Mouse (Mus musculus): ENCODE data around the gene Diaph2.
"Not testable (repeated sequence)": the region's sequence is repeated elsewhere in the genome, so short reads cannot be mapped to it uniquely, and the experiment has no call there.

The Diaph2 gene

DNA sequence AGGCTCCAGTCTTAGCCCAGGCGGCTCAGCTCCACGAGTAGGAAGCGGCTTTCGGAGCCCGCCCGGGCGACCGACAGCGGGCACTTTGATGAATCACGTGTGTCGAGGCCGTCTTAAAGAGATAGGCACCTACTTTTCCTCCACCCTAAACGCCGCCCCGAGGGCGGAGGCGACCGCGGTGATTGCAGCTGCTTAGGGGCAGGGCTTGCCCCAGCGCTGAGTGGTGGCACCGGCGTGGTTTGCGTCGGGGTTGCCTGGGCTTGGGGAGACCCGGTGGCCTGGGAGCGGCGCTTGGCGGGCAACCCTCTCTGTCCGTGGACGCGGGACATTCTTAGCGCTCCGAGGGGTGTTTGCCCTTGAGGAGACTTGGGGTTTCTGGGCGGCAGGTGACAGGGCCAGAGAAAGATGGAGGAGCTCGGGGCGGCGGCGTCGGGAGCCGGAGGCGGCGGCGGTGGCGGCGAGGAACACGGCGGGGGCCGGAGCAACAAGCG, at the start of gene Diaph2:
Gene Diaph2 (plus strand): TSS at position 172 of the 491 bp plus-strand sequence.
- DNase-seq = peak; percentile 68

DNA sequence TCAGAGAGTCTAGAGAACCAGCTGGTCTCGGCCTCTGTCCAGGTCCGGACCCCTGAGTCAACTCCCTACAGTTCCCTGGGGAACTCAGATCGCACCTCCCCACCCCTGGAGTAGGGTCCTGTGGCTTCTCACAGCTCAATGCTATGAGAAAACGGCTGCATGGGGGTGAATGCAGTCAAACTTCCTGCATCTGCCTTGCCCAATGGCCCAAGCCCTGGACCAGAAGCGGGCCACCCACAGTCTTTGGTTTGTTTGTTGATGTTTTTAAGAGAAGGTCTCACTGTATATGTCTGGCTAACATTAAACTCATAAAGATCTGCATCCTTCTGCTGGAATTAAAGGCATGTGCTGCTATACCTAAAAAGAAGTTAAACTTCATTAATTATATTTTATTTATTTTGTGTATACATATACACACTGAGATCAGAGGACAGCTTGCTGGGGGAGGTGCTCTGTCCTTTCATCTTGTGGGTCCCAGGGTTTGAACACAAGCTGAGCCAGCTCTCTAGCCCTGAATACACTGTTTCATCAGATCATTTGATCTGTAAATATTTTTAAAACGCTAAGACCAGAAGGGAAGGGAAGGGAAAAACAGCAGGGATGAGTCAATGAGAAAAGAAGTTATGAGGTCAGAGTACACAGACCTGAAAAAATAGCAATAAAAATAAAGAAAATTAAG, 47.8 kb upstream of the Diaph2 start:
- DNase-seq = no peak

DNA sequence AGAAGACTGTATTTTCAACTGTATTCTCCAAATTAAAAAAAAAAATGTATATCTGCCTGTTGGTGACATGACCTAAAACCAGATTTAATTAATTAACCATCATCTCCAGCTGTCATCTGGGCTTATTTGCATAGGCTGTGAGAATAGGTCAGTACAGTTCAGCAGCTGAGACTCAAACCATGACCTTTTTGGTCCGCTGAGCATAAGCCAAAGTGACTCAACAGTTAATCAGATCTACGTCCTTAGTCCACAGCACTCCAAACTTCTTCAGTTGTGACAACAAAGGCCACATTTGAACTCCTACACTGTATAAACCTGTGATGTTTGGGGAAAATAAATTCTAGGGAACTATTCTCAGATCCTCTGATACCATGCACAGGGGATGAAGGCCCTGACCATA, 39.9 kb upstream of the Diaph2 start:
- no peak for DNase-seq

DNA sequence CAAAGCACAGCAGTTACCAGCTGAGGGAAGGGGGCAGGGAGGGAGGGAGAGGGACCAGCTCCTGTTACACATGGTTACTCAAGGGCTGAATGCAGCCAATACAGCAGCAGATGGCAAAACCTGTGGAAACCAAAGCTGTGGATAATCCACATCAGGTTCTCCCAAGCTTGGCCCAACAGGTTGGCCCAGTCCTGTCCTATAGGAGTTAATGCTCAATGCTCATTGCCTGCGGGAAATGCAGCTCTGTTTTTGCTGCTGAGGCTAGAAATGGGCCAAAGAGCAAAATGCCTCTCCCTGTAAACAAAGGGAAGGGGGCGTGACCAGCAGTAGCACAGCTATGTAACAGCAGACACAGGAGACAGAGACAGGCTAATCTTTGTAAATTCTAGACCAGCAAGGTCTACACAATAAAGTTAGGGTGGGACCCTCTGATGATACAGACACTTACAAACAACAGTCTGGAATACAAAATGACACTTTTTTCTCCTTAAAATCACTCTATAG, 20.8 kb upstream of the Diaph2 start:
- DNase-seq = no peak

DNA sequence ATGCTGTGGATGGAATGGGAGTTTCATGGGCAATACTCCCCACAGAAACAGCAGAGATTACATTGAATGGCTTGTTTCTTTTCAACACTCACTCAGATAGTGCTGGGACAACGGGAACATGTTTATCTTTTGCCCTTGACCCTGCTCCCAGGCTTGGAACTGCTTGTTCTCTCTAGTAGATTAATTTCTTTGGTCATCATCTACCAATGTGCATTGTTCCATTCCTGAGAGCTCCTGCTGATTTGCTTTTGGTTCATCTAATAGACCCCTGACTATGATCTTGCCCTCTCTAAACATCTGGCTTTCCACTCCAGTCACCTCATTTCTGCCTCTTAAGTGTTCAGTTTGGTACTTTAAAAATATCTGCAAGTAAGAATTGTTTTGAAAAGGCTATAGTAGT, 13.0 kb upstream of the Diaph2 start:
- DNase-seq = no peak

DNA sequence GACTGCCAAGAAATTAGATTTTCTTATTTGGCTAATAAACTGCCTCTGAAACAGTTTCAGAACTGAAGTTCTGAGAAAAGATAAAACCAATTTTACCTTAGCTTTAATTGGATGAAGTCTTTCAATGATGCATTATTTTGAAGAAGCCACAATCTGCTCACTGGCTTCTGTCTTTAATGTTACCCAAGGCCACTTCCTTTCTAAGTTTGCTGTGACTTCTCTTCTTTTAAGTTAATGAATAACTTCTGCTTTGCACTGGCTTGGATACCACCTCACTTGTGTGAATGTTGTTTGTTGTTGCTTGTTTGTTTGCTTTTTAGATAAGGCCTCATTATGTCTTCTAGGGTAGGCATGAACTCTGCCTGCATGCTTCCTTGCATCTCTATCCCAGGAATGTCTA, 10.3 kb upstream of the Diaph2 start:
- no peak for DNase-seq

DNA sequence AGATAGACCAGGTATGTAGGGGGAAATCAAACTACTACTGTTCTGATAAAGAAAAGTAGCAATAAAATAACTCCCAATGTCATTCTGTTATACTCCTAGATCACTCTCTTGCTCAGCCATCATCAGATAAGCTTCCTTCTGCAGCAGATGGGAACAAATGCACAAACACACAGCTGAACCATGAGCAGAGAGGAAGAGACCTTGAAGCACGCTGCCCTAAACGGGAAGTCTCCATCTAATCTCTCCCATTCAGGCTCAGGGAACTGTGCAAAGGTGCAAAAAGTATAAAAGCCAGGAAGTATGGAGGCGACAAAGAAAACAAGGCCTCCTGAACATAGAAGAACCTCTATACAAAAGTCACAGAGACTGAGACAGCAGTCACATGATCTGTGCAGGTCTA, 6.6 kb upstream of the Diaph2 start:
- DNase-seq = no peak

DNA sequence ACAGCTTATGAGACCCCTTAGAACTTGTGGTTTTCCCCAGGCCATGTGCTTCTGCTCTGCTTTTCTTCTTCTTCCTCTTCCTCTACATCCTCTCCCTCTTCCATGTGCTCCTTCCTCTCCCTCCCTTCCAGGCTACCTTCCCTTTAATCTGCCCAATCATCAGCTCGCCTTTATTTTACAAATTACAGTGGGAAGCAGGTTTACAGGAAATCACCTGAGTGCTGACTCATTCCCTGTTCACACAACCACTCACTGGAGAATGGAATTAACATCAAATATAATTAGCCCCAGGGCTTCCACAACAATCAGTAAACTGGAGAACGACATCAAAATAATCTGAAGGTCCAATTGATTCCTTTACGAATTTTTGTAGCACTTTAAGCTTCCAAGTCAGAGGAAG, 3.6 kb upstream of the Diaph2 start:
- DNase-seq = no peak

DNA sequence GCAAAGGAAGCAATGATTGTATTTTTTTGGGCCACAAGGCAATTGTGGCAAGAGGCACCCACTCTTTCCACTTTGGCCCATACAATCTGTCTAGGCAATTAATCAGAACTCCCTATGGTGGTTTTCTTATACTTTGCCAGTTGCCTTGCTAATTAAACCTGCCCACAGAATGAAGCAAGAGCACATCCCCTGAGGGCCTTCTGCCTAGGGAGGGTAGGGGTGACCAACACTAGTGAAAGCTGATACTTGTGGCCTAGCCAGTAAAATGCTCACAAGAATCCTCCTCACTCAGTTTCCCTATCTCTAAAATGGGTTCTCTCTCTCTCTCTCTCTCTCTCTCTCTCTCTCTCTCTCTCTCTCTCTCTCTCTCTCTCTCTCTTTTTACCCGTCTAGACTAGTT, 440 bp upstream of the Diaph2 start:
- DNase-seq = no peak

DNA sequence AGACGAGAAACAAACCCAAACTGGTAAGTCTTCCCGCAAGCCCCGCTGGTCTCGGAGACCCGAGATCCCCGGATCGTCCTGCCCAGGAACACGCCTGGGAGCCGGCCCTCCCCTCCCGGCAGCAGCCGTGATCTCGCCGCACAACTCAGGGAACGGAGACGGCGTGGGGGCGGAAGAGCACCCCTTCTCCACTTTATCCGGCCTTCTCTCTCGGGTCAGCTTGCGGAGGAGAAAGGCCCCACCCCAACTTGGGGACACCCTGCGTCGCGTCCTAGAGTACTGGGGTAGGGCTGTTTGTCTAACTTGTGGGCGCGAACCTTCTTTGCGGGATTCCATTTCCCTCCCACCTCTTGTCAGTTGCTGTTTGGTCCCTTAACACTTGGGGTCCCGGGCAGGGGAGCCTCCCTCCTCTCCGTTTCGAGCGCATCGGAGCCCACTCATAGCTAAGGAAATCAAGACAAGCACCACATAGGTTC, 590 bp downstream of the Diaph2 start:
- DNase-seq = no peak

DNA sequence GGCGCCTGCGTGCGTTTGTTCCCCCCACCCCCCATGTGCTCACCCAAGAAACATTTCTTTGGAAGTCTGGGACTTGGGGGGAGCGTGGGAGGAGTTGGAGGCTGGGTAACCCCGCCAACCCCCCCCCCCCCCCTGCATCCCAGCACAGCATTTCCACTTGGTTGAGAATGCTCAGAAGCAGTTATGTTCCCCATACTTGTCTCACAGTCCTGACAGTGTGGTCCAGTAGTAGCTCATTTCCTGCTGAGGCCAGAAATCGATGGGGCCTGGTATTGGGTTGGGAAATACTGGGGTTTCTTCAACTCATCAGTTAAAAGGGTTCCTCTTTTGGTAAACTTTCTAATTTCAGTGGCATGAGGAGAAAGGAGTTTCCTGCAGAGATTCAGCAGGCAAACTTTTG, 1.1 kb downstream of the Diaph2 start:
- no peak for DNase-seq

DNA sequence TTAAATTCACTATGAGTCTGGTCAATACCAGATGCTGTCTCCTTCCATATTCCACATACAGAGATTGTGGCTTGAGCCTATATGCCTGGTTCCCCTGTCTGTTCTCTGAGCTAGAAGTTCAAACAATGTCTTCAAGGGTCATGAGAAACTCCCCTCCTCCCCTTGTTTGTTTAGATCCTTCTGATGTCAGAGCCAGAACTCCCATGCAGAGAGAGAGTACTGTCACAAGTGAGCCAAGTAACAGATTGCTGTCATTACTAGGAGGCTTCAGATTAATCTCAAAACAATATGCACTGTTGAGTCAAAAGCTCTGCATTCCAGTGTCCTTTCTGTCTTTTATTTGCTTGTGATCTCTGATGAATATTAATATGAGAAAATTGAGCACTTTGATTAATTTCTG, 7.1 kb downstream of the Diaph2 start:
- DNase-seq = no peak

DNA sequence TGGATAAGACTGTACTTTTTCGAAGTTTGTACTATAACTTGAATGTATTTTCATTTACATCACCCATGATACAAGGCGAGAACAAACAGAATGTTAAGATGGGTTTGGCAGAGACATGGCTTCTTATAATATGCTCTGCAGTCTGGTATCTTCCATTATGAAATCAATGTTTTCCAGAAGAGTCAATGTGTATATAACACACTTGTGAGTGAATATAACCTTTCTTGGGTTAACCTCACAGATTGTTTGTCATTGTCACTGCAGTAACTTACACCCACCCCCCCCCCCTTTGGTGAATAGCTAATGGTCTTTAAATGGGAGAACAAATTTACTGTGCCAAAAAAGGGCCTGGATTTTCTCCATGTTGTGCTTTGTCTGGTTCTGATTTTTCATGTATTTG, 13.1 kb downstream of the Diaph2 start:
- no peak for DNase-seq

DNA sequence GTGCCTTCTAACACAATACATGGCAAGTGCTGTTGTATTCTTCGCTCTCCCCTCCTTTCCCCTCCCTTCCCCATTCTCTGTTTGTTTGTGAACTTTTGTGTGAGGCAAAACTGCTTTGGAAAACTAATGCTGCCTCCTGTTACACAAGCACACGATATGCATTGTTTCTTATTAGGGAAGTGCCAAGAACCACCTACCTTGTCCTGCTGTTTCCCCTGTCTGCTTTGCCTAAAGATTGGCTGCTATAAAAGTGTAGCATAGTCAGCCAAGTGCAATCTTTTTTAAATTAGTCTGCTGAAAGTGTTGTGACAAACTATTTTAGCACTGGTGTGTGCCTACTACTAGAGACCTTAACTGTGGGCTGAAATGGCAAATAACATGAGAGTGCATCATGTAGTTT, 15.8 kb downstream of the Diaph2 start:
- peak; percentile 52 for DNase-seq

DNA sequence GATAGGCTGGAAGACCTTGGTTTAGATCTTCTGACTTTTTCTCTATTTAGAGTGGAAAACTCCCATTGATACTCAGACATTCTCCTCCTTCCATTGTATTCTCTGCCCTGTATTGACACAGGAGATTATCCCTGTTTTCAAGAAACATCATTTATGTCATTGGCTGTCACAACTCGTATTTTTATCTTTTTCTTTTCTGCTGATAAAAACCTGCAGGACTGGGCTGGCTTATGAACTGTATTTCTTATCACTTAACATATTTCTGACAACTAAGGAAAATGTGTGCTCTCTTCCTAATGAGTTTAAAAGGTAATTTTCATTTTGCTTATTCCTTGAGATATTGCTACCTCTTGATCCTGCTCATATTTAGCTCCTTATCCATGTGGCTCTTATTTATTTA, 17.3 kb downstream of the Diaph2 start:
- DNase-seq = no peak

DNA sequence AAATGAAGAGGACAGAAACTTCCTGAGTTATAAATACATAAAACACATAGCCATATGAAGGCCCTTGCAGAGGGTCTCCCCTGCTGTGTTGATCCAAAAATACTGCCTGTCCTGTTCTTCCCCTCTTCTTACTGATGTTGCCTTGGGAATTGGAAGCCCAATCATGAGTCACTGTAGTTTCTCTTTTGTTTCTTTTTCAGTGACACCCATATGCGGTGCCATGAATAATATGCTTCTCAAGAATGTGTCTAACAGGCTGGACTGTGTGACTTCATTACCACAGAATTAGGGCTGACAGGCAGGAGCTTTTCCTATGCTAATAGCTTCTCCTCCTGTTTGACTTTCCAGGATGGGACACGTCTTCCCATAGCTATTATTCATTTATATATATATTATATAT, 21.1 kb downstream of the Diaph2 start:
- DNase-seq = no peak

DNA sequence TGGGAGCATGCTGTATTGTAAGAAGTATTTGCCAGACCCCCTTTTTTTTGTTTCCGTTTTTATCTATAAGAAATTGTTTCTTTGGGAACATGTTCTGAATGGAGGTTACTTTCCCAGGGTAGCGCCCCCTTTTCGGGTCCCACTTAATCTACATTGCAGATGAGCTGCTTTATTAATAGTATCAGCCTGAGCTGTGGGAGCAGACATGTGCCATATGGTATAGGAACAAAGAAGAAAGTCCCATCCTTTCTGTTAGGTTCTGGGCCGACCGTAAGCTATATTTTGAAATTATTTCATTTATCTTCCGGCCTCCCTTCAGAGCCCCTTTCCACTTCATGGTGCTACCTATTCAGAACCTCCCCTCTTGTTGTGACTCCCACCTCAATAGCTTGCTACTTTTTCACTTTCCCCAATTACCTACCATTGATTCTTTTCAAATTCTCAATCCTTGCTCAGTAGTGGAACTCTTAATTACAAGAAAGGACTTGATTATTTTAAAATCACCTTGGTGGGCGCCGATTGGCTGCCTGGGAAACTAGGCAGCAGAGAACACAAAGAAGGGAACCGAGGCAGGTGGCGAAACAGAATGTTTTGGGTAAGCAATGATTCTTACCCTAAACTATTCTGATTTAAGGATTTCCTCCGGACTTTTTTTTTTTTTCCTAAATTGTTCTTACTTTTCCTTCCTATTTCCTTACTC, 24.2 kb downstream of the Diaph2 start:
- DNase-seq = peak; percentile 3

DNA sequence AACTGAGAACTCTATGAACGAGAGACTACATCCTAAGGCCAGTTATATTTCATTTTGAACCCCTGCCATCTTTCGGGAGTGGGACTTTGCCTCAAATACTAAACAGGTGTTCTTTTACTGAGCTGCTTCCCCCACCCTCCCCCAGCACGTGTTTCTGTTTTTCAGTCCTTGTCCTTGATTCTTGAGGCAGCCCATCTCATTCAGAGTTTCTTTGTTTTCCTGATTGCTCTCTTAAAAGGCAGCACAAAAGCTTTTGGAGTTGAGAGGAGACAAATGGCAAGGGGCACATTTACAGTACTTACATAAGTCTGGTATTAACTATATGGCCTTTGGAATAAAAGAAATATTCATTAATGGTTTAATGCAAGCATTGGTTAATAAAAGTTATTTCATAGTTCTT, 24.9 kb downstream of the Diaph2 start:
- DNase-seq = no peak

DNA sequence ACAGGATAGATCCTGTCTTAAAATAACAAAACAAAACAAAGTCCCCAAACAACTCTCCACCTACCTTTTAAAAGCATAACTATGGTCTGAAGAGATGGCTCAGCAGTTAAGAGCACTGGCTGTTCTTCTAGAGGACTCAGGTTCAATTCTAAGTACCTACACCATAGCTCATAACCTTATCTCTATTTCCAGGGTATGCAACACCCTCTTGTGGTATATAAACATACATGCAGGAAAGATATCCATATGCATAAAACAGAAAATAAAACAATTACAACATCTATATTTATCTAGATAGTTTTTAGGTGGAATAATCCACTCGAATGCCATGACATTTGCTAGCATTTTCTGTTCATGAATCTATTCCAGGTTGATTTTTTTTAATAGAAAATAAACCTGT, 27.2 kb downstream of the Diaph2 start:
- no peak for DNase-seq

DNA sequence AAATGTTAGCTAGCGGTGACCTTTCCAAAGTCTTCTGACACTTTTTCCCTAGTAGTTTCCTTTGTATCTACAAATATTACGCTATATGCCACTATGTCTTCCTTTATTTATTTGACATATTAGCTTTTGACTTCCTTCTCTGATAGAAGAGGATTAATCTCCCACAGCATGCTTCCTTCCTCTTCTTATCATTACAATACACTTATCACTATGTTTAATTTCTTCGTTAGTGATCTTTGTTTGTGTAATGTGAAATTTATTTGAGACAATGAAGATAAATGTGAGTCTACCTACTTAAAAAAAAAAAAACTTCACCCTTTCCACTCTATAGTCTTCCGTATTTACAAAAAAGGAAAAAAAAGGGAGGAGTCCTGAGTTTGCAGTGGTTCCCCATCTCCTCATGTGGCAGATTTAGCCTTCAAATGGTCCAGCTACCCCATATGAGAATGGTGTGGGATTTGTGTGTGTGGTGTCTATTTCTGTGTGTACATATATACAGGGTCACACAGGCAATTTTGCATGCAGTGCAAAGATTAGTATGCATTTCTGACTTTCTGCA, 27.9 kb downstream of the Diaph2 start:
- DNase-seq = no peak

DNA sequence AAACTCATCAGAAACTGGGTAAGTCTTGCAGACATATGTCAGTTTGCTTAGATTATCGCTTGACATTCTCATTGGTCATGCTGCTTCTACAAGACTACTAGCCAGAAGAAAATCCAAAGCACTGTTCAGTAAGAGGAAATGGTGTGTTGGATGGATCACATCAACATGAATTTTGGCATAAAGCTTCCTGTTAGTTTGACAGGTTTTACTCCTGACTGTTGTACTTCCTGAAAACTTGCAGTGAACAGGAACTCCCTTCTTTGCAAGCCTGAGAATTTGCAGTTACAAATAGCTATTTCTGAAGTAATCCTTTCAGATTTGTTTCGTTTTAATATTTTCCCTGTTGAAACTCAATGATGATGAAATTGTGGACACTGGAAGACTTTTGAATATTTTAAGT, 32.3 kb downstream of the Diaph2 start:
- DNase-seq = no peak

DNA sequence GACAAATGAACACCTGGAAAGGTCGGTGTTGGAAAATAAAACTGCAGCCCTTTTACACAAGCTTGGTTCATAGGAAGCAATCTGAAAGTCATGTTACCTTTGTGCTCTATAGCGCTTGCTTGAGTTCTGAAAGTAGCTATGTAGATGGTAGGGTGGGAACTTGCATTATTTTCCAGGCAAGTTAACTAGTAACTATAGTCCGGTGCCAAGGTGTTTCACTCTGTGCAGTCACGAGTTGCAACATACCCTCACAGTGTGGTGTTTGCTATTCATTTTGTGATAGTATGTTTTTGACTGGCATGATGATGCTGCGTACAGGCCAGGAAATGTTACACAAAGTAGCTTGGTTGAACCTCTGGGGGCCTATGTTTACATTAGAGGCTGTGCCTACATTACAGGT, 34.5 kb downstream of the Diaph2 start:
- no peak for DNase-seq

DNA sequence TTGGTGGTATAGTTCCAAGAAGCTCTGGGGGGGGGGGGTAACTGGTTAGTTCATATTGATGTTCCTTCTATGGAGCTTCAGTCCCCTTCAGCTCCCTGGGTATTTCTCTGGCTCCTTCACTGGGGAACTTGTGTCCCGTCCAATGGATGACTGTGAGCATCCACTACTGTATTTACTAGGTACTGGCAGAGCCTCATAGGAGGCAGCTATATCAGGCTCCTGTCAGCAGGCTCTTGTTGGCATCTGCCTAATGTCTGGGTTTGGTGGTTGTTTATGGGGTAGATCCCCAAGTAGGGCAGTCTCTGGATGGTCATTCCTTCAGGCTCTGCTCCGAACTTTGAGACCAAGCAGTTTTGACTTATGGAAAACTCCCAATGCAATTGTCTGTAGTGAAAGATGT, 50.4 kb downstream of the Diaph2 start:
- DNase-seq = not testable (repeated sequence)

DNA sequence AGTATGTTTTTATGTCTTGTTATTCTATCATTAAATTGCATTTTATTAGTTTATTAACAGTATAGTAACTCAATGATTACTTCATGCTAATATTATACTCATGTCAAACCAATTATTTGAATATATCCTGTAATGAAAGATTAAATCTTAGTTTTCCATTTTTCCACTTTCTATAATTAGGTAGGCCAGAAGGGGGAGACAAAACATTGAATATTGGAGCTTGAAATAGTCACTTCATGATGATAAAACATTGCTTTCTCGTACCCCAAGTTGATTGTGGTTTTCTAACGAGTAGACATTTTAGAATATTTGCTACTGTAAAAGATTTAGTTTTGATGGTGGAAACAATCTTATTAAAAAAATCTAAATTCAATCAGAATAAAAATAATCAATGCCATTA, 82.4 kb downstream of the Diaph2 start:
- DNase-seq = no peak
